Mouse (Mus musculus): ENCODE data around the gene Cd48. TPM values are rescaled to one million over a fixed set of nuclear protein-coding genes. Genes with fewer than 3 reads are reported as not detected.

The Cd48 gene
- 1.7 and 3.7 TPM in 2 replicates for polyA plus RNA-seq (2014; fragmentation: Nextera tagmentation; extraction: Ambion mirVana)

DNA sequence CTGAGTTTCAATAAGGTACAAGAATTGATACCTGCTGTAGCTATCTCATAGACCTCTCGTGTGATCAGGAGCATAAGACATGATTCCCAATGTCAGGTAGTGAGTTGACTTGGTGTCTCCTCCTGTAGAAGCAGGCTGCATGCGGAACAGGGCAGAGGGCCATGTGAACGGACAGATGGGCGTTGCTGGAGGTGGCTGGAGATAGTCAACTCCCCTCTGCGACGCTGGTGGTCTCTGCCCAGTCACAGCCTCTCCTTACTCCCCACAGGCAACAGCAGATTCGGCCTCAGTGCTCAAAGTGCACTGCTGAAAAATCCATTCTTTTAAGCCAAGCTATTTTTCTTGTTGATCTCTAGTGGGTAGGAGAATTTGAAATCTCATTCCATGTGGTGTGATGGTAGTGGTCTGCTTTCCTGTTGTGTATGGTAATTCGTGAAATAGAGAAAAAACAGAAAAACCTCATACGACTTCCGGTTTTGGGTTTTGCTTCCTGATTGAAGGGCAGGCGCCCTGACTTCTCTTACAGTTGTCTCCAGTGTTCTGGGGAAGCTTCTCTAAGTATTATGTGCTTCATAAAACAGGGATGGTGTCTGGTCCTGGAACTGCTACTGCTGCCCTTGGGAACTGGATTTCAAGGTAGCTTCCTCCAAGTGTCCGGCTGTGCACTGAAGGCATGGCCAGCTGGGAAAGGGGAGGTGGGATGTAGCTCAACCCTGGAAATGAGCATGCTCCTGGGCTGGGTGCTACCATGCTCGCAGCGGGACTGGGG is at the start of gene Cd48:
Gene Cd48 (plus strand): TSS at position 479 of the 769 bp plus-strand sequence.
- no peaks in the 10 kb centered on the region for H3K4me1 ChIP-seq (ENCODE audit: control insufficient read depth in 2 of 2, insufficient read depth in 2 of 2, low read length in 2 of 2)
- H3K36me3 ChIP-seq (ENCODE audit: control insufficient read depth, insufficient read depth, low read length) = no peaks in the 10 kb centered on the region
- H3K9ac ChIP-seq (ENCODE audit: low read length) = no peak within 1 kb of the TSS
- WGBS = 78% methylated on average over 14 of the region's 14 CpGs
- H3K4me3 ChIP-seq (ENCODE audit: control insufficient read depth in 1 of 2, insufficient read depth in 1 of 2, low read depth in 1 of 2, low read length in 2 of 2) = no peak within 1 kb of the TSS
- H3K27me3 ChIP-seq (ENCODE audit: control insufficient read depth, insufficient read depth, low read length) = no peaks in the 10 kb centered on the region
- no peak for ATAC-seq (ENCODE audit: insufficient number of reproducible peaks, insufficient read depth, low FRiP score, low read depth)
- H3K4me2 ChIP-seq (ENCODE audit: low read length) = no peak within 1 kb of the TSS
- H3K27ac ChIP-seq (replicated peaks in 1 of 2; ENCODE audit: control insufficient read depth in 1 of 2, insufficient read depth in 1 of 2, low read depth in 2 of 2, low read length in 2 of 2) = no peak within 1 kb of the TSS
- H3K9me3 ChIP-seq (ENCODE audit: control insufficient read depth, low read length) = no peaks in the 10 kb centered on the region

- Histone ChIP-seq H3K36me3 (ENCODE audit: control insufficient read depth, insufficient read depth, low read length) (no peaks in the 10 kb centered on the region), H3K9ac (ENCODE audit: low read length) (no peak overlapping the region), H3K4me3 (ENCODE audit: control insufficient read depth in 1 of 2, insufficient read depth in 1 of 2, low read depth in 1 of 2, low read length in 2 of 2) (no peak overlapping the region), H3K27ac (replicated peaks in 1 of 2; ENCODE audit: control insufficient read depth in 1 of 2, insufficient read depth in 1 of 2, low read depth in 2 of 2, low read length in 2 of 2) (no peak overlapping the region), H3K4me1 (ENCODE audit: control insufficient read depth in 2 of 2, insufficient read depth in 2 of 2, low read length in 2 of 2) (peaks cover 0 to 6% of the 10 kb centered on the region in 2 experiments; a peak in 1 of 4 replicates), H3K27me3 (ENCODE audit: control insufficient read depth, insufficient read depth, low read length) (no peaks in the 10 kb centered on the region), H3K9me3 (ENCODE audit: control insufficient read depth, low read length) (no peaks in the 10 kb centered on the region), H3K4me2 (ENCODE audit: low read length) (no peak overlapping the region)
- ATAC-seq (ENCODE audit: insufficient number of reproducible peaks, insufficient read depth, low FRiP score, low read depth) = no peak
- 35% methylated on average over 6 of the region's 6 CpGs for WGBS
These were observed 46.1 kb upstream of the Cd48 start for GRCm38 (mm10) chr1:171635696-171636095.

GRCm38 (mm10) chr1:171637101-171637500 is 44.7 kb upstream of the Cd48 start:
- Histone ChIP-seq H3K4me1 (ENCODE audit: control insufficient read depth in 2 of 2, insufficient read depth in 2 of 2, low read length in 2 of 2) (no peaks in the 10 kb centered on the region), H3K4me3 (ENCODE audit: control insufficient read depth in 1 of 2, insufficient read depth in 1 of 2, low read depth in 1 of 2, low read length in 2 of 2) (no peak overlapping the region), H3K9ac (ENCODE audit: low read length) (no peak overlapping the region), H3K4me2 (ENCODE audit: low read length) (no peak overlapping the region), H3K27ac (replicated peaks in 1 of 2; ENCODE audit: control insufficient read depth in 1 of 2, insufficient read depth in 1 of 2, low read depth in 2 of 2, low read length in 2 of 2) (no peak overlapping the region), H3K27me3 (ENCODE audit: control insufficient read depth, insufficient read depth, low read length) (no peaks in the 10 kb centered on the region), H3K36me3 (ENCODE audit: control insufficient read depth, insufficient read depth, low read length) (no peaks in the 10 kb centered on the region), H3K9me3 (ENCODE audit: control insufficient read depth, low read length) (no peaks in the 10 kb centered on the region)
- no peak for ATAC-seq (ENCODE audit: insufficient number of reproducible peaks, insufficient read depth, low FRiP score, low read depth)
- WGBS = 60% methylated on average over 8 of the region's 8 CpGs

DNA sequence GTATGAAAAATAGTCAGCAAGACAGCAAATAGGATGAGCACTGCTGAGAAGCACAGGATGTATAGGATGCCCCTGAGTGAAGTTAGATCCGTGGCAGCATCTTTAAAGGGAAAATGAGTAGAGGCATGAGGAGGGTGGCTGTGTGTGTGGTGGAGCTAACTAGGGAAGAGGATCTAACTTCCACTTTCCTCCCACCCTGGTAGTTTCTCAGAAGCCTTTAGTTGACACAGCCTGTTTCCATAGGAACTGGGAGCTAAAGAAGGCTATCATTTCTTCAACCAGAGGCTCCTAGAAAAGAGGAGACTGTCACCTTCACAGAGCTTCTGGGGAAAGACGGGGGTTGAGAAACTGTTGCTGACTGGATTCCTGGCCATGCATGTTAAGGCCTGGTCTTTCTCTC is 43.1 kb upstream of the Cd48 start:
- H3K27ac ChIP-seq (replicated peaks in 1 of 2; ENCODE audit: control insufficient read depth in 1 of 2, insufficient read depth in 1 of 2, low read depth in 2 of 2, low read length in 2 of 2) = no peak overlapping the region
- no peaks in the 10 kb centered on the region for H3K36me3 ChIP-seq (ENCODE audit: control insufficient read depth, insufficient read depth, low read length)
- H3K27me3 ChIP-seq (ENCODE audit: control insufficient read depth, insufficient read depth, low read length) = no peaks in the 10 kb centered on the region
- ATAC-seq (ENCODE audit: insufficient number of reproducible peaks, insufficient read depth, low FRiP score, low read depth) = no peak
- H3K4me1 ChIP-seq (ENCODE audit: control insufficient read depth in 2 of 2, insufficient read depth in 2 of 2, low read length in 2 of 2) = no peaks in the 10 kb centered on the region
- no peak overlapping the region for H3K4me2 ChIP-seq (ENCODE audit: low read length)
- no peak overlapping the region for H3K9ac ChIP-seq (ENCODE audit: low read length)
- whole genome bisulfite sequencing = 64% methylated on average over 2 of the region's 2 CpGs
- H3K4me3 ChIP-seq (ENCODE audit: control insufficient read depth in 1 of 2, insufficient read depth in 1 of 2, low read depth in 1 of 2, low read length in 2 of 2) = no peak overlapping the region
- no peaks in the 10 kb centered on the region for H3K9me3 ChIP-seq (ENCODE audit: control insufficient read depth, low read length)

- WGBS = 94% methylated on average over 6 of the region's 6 CpGs
- no peaks in the 10 kb centered on the region for H3K27me3 ChIP-seq (ENCODE audit: control insufficient read depth, insufficient read depth, low read length)
- H3K27ac ChIP-seq (replicated peaks in 1 of 2; ENCODE audit: control insufficient read depth in 1 of 2, insufficient read depth in 1 of 2, low read depth in 2 of 2, low read length in 2 of 2) = no peak overlapping the region
- H3K9me3 ChIP-seq (ENCODE audit: control insufficient read depth, low read length) = no peaks in the 10 kb centered on the region
- no peak overlapping the region for H3K4me2 ChIP-seq (ENCODE audit: low read length)
- no peak overlapping the region for H3K9ac ChIP-seq (ENCODE audit: low read length)
- no peak for ATAC-seq (ENCODE audit: insufficient number of reproducible peaks, insufficient read depth, low FRiP score, low read depth)
- H3K4me3 ChIP-seq (ENCODE audit: control insufficient read depth in 1 of 2, insufficient read depth in 1 of 2, low read depth in 1 of 2, low read length in 2 of 2) = no peak overlapping the region
- H3K4me1 ChIP-seq (ENCODE audit: control insufficient read depth in 2 of 2, insufficient read depth in 2 of 2, low read length in 2 of 2) = no peaks in the 10 kb centered on the region
- H3K36me3 ChIP-seq (ENCODE audit: control insufficient read depth, insufficient read depth, low read length) = no peaks in the 10 kb centered on the region
These were observed 41.0 kb upstream of the Cd48 start for GRCm38 (mm10) chr1:171640796-171641195.

GRCm38 (mm10) chr1:171643612-171644011 is 38.2 kb upstream of the Cd48 start:
- Histone ChIP-seq H3K27ac (replicated peaks in 1 of 2; ENCODE audit: control insufficient read depth in 1 of 2, insufficient read depth in 1 of 2, low read depth in 2 of 2, low read length in 2 of 2) (no peak overlapping the region), H3K4me3 (ENCODE audit: control insufficient read depth in 1 of 2, insufficient read depth in 1 of 2, low read depth in 1 of 2, low read length in 2 of 2) (no peak overlapping the region), H3K4me2 (ENCODE audit: low read length) (no peak overlapping the region), H3K4me1 (ENCODE audit: control insufficient read depth in 2 of 2, insufficient read depth in 2 of 2, low read length in 2 of 2) (no peaks in the 10 kb centered on the region), H3K9me3 (ENCODE audit: control insufficient read depth, low read length) (no peaks in the 10 kb centered on the region), H3K36me3 (ENCODE audit: control insufficient read depth, insufficient read depth, low read length) (no peaks in the 10 kb centered on the region), H3K9ac (ENCODE audit: low read length) (no peak overlapping the region), H3K27me3 (ENCODE audit: control insufficient read depth, insufficient read depth, low read length) (no peaks in the 10 kb centered on the region)
- WGBS = 53% methylated on average over 7 of the region's 7 CpGs
- ATAC-seq (ENCODE audit: insufficient number of reproducible peaks, insufficient read depth, low FRiP score, low read depth) = no peak

DNA sequence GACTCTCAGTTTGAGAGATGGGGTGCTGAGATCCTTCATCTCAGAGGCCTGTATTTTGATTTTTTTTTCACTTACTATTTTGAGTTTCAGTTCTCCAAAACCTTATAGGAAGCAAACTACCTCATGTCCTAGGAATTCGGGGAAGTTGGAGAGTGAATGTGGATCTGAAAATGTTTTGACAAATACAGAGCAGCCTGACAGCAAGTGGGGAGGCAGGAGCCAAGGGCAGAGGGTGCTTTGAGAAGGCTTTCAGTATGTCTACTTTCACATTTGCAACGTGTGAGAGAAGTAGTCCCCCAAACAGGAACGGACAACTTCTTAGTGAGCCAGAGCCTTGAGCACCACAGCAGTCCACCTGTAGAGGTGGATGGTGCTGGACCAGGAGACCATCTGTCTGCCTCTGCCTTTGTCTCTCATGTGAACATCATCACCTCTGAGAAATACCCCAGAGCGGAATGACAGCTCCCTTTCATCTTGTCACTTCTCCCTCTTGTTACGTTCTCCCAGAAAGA is 35.3 kb upstream of the Cd48 start:
- H3K9ac ChIP-seq (ENCODE audit: low read length) = no peak overlapping the region
- H3K4me1 ChIP-seq (ENCODE audit: control insufficient read depth in 2 of 2, insufficient read depth in 2 of 2, low read length in 2 of 2) = no peaks in the 10 kb centered on the region
- no peak overlapping the region for H3K27ac ChIP-seq (replicated peaks in 1 of 2; ENCODE audit: control insufficient read depth in 1 of 2, insufficient read depth in 1 of 2, low read depth in 2 of 2, low read length in 2 of 2)
- ATAC-seq (ENCODE audit: insufficient number of reproducible peaks, insufficient read depth, low FRiP score, low read depth) = no peak
- no peaks in the 10 kb centered on the region for H3K27me3 ChIP-seq (ENCODE audit: control insufficient read depth, insufficient read depth, low read length)
- no peaks in the 10 kb centered on the region for H3K9me3 ChIP-seq (ENCODE audit: control insufficient read depth, low read length)
- H3K36me3 ChIP-seq (ENCODE audit: control insufficient read depth, insufficient read depth, low read length) = no peaks in the 10 kb centered on the region
- 46% methylated on average over 5 of the region's 5 CpGs for WGBS
- no peak overlapping the region for H3K4me3 ChIP-seq (ENCODE audit: control insufficient read depth in 1 of 2, insufficient read depth in 1 of 2, low read depth in 1 of 2, low read length in 2 of 2)
- H3K4me2 ChIP-seq (ENCODE audit: low read length) = no peak overlapping the region

DNA sequence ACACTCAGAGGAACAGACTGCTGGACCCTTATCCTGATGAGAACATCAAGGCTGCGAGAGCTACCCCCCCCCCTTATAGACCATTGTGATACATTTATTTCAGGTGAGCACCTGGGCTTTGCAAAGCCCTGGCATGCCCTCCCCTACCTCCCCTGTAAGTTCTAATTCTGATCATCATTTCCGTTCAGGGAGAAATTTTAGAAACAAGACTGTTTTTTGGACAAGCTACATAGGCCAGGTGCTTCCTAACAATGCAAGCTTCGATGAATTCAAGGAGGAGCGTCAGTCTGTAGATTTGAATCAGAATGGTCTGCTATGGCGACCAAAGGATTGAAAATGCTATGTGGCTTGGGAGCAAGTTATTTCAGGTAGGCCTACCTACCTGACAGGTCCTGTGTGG is 34.1 kb upstream of the Cd48 start:
- H3K9me3 ChIP-seq (ENCODE audit: control insufficient read depth, low read length) = no peaks in the 10 kb centered on the region
- H3K9ac ChIP-seq (ENCODE audit: low read length) = no peak overlapping the region
- no peak overlapping the region for H3K4me3 ChIP-seq (ENCODE audit: control insufficient read depth in 1 of 2, insufficient read depth in 1 of 2, low read depth in 1 of 2, low read length in 2 of 2)
- H3K4me1 ChIP-seq (ENCODE audit: control insufficient read depth in 2 of 2, insufficient read depth in 2 of 2, low read length in 2 of 2) = no peaks in the 10 kb centered on the region
- WGBS = 70% methylated on average over 5 of the region's 5 CpGs
- H3K27ac ChIP-seq (replicated peaks in 1 of 2; ENCODE audit: control insufficient read depth in 1 of 2, insufficient read depth in 1 of 2, low read depth in 2 of 2, low read length in 2 of 2) = no peak overlapping the region
- H3K27me3 ChIP-seq (ENCODE audit: control insufficient read depth, insufficient read depth, low read length) = no peaks in the 10 kb centered on the region
- ATAC-seq (ENCODE audit: insufficient number of reproducible peaks, insufficient read depth, low FRiP score, low read depth) = no peak
- no peak overlapping the region for H3K4me2 ChIP-seq (ENCODE audit: low read length)
- H3K36me3 ChIP-seq (ENCODE audit: control insufficient read depth, insufficient read depth, low read length) = no peaks in the 10 kb centered on the region

All from heart, embryonic 14.5 days (tissue).